10 mouse cellular contexts compared by ENCODE assay signal in genomic region chr6:51795300-51795699, GRCm38 (mm10).
DNase-seq lines count a peak whose midpoint lies in the region; ATAC-seq and TF ChIP-seq lines count a peak whose summit lies in the region.
"Had no signal": no experiment of that assay in that cellular context is flagged by ENCODE, and none has a peak within 500 bp of the region (broad histone marks: within the 10 kb centered on the region; RNA-seq: fewer than 3 reads in every experiment).

No protein-coding gene starts in this region.

- TF ChIP-seq EP300 in heart, adult 2 months (IDR thresholded peaks at IDR 0.05; ENCODE audit: insufficient read depth, low read depth, low read length), result no peak

- TF ChIP-seq CTCF in heart, adult 2 months (IDR thresholded peaks at IDR 0.05), result peak; percentile 78

- ATAC-seq in forebrain, embryonic 13.5 days, result no peak

- intact Hi-C loops in heart, adult 2 months (cut with DNase I), result loop anchor here (5.0 kb wide), 1 partner anchor 62 kb away; no protein-coding TSS in a partner anchor
- intact Hi-C loops in heart, postnatal 25 days (cut with DNase I), result no loop called here

- H3K36me3 ChIP-seq in heart, adult 2 months (ENCODE audit: control insufficient read depth, insufficient read depth, low read length), result no peaks in the 10 kb centered on the region
- no peaks in the 10 kb centered on the region for H3K36me3 ChIP-seq in forebrain, embryonic 13.5 days (ENCODE audit: poor library complexity, severe bottlenecking)
- H3K36me3 ChIP-seq: embryonic facial prominence, embryonic 12.5 days; limb, embryonic 13.5 days had no signal

- no peaks in the 10 kb centered on the region for H3K9me3 ChIP-seq in forebrain, embryonic 13.5 days (replicated peaks)
- H3K9me3 ChIP-seq: embryonic facial prominence, embryonic 12.5 days; limb, embryonic 13.5 days had no signal

- no peaks in the 10 kb centered on the region for H3K27me3 ChIP-seq in heart, adult 2 months (ENCODE audit: control insufficient read depth, insufficient read depth, low read length)
- no peaks in the 10 kb centered on the region for H3K27me3 ChIP-seq in forebrain, embryonic 13.5 days
- H3K27me3 ChIP-seq: embryonic facial prominence, embryonic 12.5 days had no signal

- 60% methylated on average over 4 of the region's 4 CpGs for WGBS in heart, adult 2 months
- 58% methylated on average over 4 of the region's 4 CpGs for WGBS in forebrain, embryonic 13.5 days

- peak; percentile 8 to 50 for DNase-seq in heart, adult 2 months
- DNase-seq in heart, postnatal 25 days (ENCODE audit: low spot score), result no peak
- DNase-seq in right cerebral cortex, postnatal 4 days, result peak; percentile 34
- no peak for DNase-seq in right cerebral cortex, postnatal 10 days (ENCODE audit: low spot score in 2 of 2)
- DNase-seq in c-Kit-positive CD71-negative TER-119-negative erythroid progenitor cells, embryonic 14.5 days (ENCODE audit: low read depth), result peak; percentile 25
- peak; percentile 61 for DNase-seq in kidney, postnatal 10 days
- peak; percentile 61 for DNase-seq in naive thymus-derived CD4-positive, alpha-beta T cell, adult 2 months (ENCODE audit: low read depth)

- no peak overlapping the region for H3K4me2 ChIP-seq in forebrain, embryonic 13.5 days
- H3K4me2 ChIP-seq: embryonic facial prominence, embryonic 12.5 days; limb, embryonic 13.5 days had no signal

- no peak overlapping the region for H3K27ac ChIP-seq in heart, adult 2 months
- H3K27ac ChIP-seq in forebrain, embryonic 13.5 days, result no peak overlapping the region
- H3K27ac ChIP-seq: embryonic facial prominence, embryonic 12.5 days; limb, embryonic 13.5 days had no signal

- H3K4me1 ChIP-seq in heart, adult 2 months (ENCODE audit: control insufficient read depth, insufficient read depth, low read length), result no peaks in the 10 kb centered on the region
- no peaks in the 10 kb centered on the region for H3K4me1 ChIP-seq in forebrain, embryonic 13.5 days
- H3K4me1 ChIP-seq: embryonic facial prominence, embryonic 12.5 days had no signal

- H3K9ac ChIP-seq in heart, adult 2 months (ENCODE audit: low read depth, low read length), result no peak overlapping the region
- no peak overlapping the region for H3K9ac ChIP-seq in forebrain, embryonic 13.5 days
- H3K9ac ChIP-seq: embryonic facial prominence, embryonic 12.5 days; limb, embryonic 13.5 days had no signal

- no peaks in the 10 kb centered on the region for H3K79me2 ChIP-seq in heart, adult 2 months (replicated peaks; ENCODE audit: control insufficient read depth, insufficient read depth, low read length)

- no peak for TF ChIP-seq POLR2A in heart, adult 2 months (IDR thresholded peaks at IDR 0.05; ENCODE audit: insufficient read depth, low read depth, low read length)

- no peak overlapping the region for H3K4me3 ChIP-seq in heart, adult 2 months
- no peak overlapping the region for H3K4me3 ChIP-seq in forebrain, embryonic 13.5 days
- H3K4me3 ChIP-seq: embryonic facial prominence, embryonic 12.5 days; limb, embryonic 13.5 days had no signal

Comparison
In these comparisons a context has a peak if more than half of its experiments do, and no peak if none do; other contexts are left out.
1. DNase-seq: peak in heart, adult 2 months (2 of 2), right cerebral cortex, postnatal 4 days (single experiment), c-Kit-positive CD71-negative TER-119-negative erythroid progenitor cells, embryonic 14.5 days (single experiment), kidney, postnatal 10 days (single experiment) and naive thymus-derived CD4-positive, alpha-beta T cell, adult 2 months (single experiment); none in heart, postnatal 25 days (single experiment) and right cerebral cortex, postnatal 10 days (0 of 2).